Mouse (Mus musculus) ES-Bruce4 (cell line): ENCODE measurements around the gene Fbrs. TPM values are rescaled to one million over a fixed set of nuclear protein-coding genes. Genes with fewer than 3 reads are reported as not detected.
A peak's percentile ranks its signal among the peaks of the same experiment; 100 is the strongest.
"Not testable (repeated sequence)": the region's sequence is repeated elsewhere in the genome, so short reads cannot be mapped to it uniquely, and the experiment has no call there.

Experiments
- H3K27ac ChIP-seq: 2 replicates; pipeline ENCODE4 v1.5.1; 2012; ENCODE audit warnings: low read length, inconsistent platforms; ENCODE audit not compliant: insufficient read depth
- H3K27me3 ChIP-seq: 2 replicates; pipeline ENCODE4 v1.6.1; 2012; ENCODE audit warnings: mild to moderate bottlenecking, low read length, inconsistent platforms; ENCODE audit not compliant: control insufficient read depth, poor library complexity, insufficient read depth, severe bottlenecking
- H3K36me3 ChIP-seq: 2 replicates; pipeline ENCODE4 v1.6.1; 2012; ENCODE audit warnings: inconsistent platforms, mild to moderate bottlenecking, low read length, moderate library complexity; ENCODE audit not compliant: control insufficient read depth, poor library complexity, insufficient read depth, severe bottlenecking
- H3K4me1 ChIP-seq: one replicate; pipeline ENCODE4 v1.8.1; 2011; ENCODE audit warnings: low read length; ENCODE audit not compliant: control insufficient read depth, insufficient read depth
- H3K4me3 ChIP-seq: 2 replicates; pipeline ENCODE4 v1.5.1; 2011; ENCODE audit warnings: low read depth, mild to moderate bottlenecking, low read length
- H3K9ac ChIP-seq: 2 replicates; pipeline ENCODE4 v1.6.1; 2012; ENCODE audit warnings: low read depth, mild to moderate bottlenecking, inconsistent platforms; ENCODE audit not compliant: poor library complexity, severe bottlenecking
- H3K9me3 ChIP-seq: replicated peaks from 2 replicates; pipeline ENCODE4 v1.6.1; 2012; ENCODE audit warnings: mild to moderate bottlenecking, low read length, inconsistent platforms; ENCODE audit not compliant: control insufficient read depth, poor library complexity, insufficient read depth, severe bottlenecking
- CTCF ChIP-seq: IDR thresholded peaks from one replicate; pipeline ENCODE4 v1.8.1; 2011; ENCODE audit warnings: low read depth, low read length
- EP300 ChIP-seq: IDR thresholded peaks from 2 replicates; pipeline ENCODE4 v1.6.1; 2011; ENCODE audit warnings: low read depth, low read length; ENCODE audit not compliant: insufficient read depth
- POLR2A ChIP-seq: IDR thresholded peaks from one replicate; pipeline ENCODE4 v1.8.1; 2011; ENCODE audit warnings: low read length; ENCODE audit not compliant: insufficient read depth
- polyA plus RNA-seq: library from polyadenylated mRNA; stranded (reverse); fragments of >200 nt; gene quantifications from 2 replicates; pipeline ENCODE4 v1.2.4, GENCODE M21; 2011; ENCODE audit warnings: low read depth; ENCODE audit not compliant: missing spikeins, insufficient read depth, insufficient read length

Fbrs gene
- polyA plus RNA-seq, 1 experiment: 21.8 TPM

DNA sequence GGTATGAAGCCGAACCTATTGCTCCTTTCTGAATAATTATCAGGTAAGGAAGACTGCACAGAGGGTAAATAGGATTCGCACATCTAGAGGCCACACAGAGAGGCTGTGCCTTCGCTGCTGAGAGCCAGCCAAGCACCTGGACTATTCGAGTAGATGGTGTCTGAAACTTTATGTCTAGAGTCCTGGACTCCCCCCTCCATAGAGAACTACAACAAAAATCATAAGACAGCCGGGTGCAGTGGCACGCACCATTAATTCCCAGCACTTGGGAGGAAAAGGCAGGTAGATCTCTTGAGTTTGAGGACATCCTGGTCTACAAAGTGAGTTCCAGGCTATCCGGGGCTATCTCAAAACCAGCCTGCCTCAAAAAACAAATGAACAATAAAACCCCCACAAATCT is 29.0 kb upstream of the Fbrs start:
- Histone ChIP-seq H3K36me3 (0 out of 2 replicates have a peak, but pooled peaks cover 3% of the 10 kb centered on the region), H3K9me3 (no peaks in the 10 kb centered on the region), H3K27me3 (no peaks in the 10 kb centered on the region), H3K27ac (peak overlapping the region; percentile 76; the same call in 1 of the 2 replicates), H3K4me1 (no peaks in the 10 kb centered on the region), H3K4me3 (no peak overlapping the region; the same call in 1 of the 2 replicates), H3K9ac (peak overlapping the region; percentile 89; the same call in 1 of the 2 replicates)
- no peak for TF ChIP-seq EP300
- TF ChIP-seq POLR2A: no peak
- TF ChIP-seq CTCF: no peak

DNA sequence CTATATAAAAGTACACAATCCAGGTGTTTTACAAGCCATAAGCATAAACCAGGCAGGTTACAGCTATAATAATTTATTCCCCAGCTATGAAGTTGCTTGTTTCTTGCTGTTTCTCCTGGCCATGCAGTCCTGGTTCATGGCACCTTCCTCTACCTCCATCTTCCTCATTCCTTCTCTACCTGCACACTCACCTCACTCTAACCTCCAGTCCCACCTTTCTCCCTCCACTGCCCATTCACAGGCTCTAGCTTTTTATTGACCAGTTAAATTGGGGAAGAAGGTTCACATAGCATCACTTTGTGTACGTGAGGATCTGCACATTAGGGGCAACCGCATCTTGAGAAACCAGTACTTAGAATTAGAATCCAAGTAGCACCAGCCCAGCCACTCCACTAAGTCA is 25.9 kb upstream of the Fbrs start:
- Histone ChIP-seq H3K4me3 (no peak overlapping the region), H3K9me3 (peaks cover 11% of the 10 kb centered on the region), H3K27me3 (no peaks in the 10 kb centered on the region), H3K9ac (no peak overlapping the region), H3K4me1 (no peaks in the 10 kb centered on the region), H3K27ac (no peak overlapping the region), H3K36me3 (peaks cover 8% of the 10 kb centered on the region)
- no peak for TF ChIP-seq CTCF
- TF ChIP-seq EP300: no peak
- no peak for TF ChIP-seq POLR2A

DNA sequence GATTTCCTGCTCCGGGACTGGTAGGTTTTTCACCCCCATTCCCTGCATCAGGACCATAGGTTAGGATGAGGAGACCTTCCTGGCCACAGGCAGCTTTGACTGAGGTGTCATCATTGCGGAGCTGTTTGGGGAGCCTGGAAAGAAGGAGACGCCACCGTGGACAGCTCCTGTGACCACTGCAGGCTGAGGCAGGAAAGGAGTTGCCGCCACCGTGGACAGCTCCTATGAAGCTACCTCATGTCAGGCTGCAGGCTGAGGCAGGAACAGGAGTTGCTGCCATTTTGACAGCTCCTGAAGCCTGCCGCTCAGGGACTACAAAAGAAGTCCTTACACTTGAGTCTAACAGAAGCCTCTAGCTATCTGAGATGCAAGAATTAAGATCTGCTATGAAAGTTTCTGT is 24.1 kb upstream of the Fbrs start:
- Histone ChIP-seq H3K36me3 (peaks cover 11% of the 10 kb centered on the region), H3K27me3 (no peaks in the 10 kb centered on the region), H3K9ac (no peak overlapping the region), H3K4me1 (no peaks in the 10 kb centered on the region), H3K4me3 (no peak overlapping the region), H3K9me3 (peaks cover 23% of the 10 kb centered on the region), H3K27ac (no peak overlapping the region)
- TF ChIP-seq CTCF (no peak), EP300 (no peak), POLR2A (no peak)

DNA sequence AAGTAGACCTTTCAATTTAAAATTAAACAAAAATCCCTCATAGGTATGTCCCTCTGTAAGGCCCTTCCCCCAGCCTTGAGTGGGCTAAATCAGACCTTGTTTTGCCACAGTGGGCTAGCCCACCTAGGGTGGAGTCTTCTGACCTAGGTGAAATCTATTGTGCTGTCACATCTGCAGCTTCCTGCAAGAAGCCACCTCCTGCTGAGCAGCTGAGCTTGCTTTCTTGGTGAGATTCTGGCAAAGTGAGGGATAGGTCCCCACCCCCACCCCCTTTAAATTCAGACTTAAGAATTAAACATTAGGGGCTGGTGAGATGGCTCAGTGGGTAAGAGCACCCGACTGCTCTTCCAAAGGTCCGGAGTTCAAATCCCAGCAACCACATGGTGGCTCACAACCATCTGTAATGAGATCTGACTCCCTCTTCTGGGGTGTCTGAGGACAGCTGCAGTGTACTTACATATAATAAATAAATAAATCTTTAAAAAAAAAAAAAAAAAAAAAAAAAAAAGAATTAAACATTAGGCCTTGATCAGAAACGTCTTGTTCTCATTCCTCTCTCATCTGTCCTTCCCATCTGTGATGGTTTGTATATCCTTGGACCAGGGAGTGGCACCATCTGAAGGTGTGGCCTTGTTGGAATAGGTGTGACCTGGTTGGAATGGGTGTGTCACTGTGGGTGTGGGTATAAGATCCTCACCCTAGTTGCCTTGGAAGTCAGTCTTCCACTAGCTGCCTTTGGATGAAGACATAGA is 20.5 kb upstream of the Fbrs start:
- not testable (repeated sequence) for H3K4me1 ChIP-seq, H3K4me3 ChIP-seq, H3K27ac ChIP-seq, H3K27me3 ChIP-seq, H3K9ac ChIP-seq
- H3K36me3 ChIP-seq: peaks cover 26% of the 10 kb centered on the region
- peaks cover 58% of the 10 kb centered on the region for H3K9me3 ChIP-seq

DNA sequence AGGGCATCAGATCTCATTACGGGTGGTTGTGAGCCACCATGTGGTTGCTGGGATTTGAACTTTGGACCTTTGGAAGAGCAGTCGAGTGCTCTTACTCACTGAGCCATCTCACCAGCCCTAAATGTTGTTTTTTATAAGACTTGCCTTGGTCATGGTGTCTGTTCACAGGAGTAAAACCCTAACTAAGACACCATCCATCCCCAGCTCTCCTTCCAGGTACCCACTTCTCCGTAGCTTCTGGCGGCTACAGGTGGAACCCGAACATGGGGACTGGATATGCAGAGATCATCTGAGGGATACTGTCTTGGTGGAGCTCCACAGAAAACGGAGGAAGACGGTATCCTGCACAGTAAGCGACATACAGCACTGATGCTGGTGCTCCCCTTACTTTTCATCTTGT is 19.7 kb upstream of the Fbrs start, which contains the start of gene Prr14:
Prr14 (plus strand) TSS at position 301 of the 400 bp plus-strand sequence.
- Histone ChIP-seq H3K9me3 (peaks cover 65% of the 10 kb centered on the region), H3K36me3 (peaks cover 26% of the 10 kb centered on the region)

DNA sequence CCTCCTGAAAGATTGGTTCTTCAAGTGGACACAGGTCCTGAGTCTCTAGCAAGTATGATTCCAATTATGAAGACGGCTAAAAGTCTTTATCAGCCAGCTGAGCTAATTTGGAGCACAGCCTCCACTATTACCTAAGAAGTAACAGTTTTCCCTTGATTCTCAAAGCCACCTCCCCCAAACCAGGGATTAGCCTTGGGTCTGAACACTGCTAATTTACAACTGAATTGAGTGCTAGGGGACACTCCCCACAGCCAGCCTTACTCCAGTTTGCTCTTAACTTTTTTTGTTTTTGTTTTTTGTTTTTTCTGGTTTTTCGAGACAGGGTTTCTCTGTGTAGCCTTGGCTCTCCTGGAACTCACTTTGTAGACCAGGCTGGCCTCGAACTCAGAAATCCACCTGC is 13.8 kb upstream of the Fbrs start:
- TF ChIP-seq CTCF (no peak), EP300 (no peak), POLR2A (no peak)
- Histone ChIP-seq H3K27ac (peak overlapping the region; percentile 99), H3K9ac (no peak overlapping the region), H3K4me3 (no peak overlapping the region), H3K36me3 (peaks cover 15% of the 10 kb centered on the region), H3K4me1 (peaks cover 2% of the 10 kb centered on the region), H3K9me3 (peaks cover 66% of the 10 kb centered on the region), H3K27me3 (no peaks in the 10 kb centered on the region)

More for the DNA sequence above, 19.7 kb upstream of the Fbrs start, which contains the start of gene Prr14:
- not testable (repeated sequence) for H3K27me3 ChIP-seq, H3K9ac ChIP-seq, H3K4me3 ChIP-seq, H3K4me1 ChIP-seq, H3K27ac ChIP-seq

DNA sequence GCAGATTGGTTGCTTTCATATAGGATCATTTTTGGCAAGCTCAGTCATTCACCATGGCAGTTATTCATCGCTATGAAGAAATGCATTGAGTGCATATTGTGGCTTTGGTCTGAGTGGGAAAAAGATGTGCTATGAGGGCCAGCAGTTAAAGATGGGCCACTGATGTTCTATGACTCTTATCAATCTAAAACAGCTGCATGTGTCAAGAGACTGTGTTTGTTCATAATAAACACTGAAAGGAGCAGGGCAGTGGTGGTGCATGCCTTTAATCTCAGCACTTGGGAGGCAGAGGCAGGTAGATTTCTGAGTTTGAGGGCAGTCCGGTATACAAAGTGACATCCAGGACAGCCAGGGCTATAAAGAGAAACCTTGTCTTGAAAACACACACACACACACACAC is 13.3 kb upstream of the Fbrs start:
- Histone ChIP-seq H3K27ac (peak overlapping the region; percentile 99), H3K36me3 (peaks cover 11% of the 10 kb centered on the region), H3K9me3 (peaks cover 61% of the 10 kb centered on the region)
- not testable (repeated sequence) for H3K9ac ChIP-seq, H3K27me3 ChIP-seq, H3K4me3 ChIP-seq, H3K4me1 ChIP-seq
